Mouse (Mus musculus) CH12.LX (cell line): ENCODE results near the gene Stk10. TPM values are rescaled to one million over a fixed set of nuclear protein-coding genes. Genes with fewer than 3 reads are reported as not detected.

Experiments
- DNase-seq: peaks from one replicate; pipeline ENCODE4 v3.0.0-alpha.2; 2013; ENCODE audit errors: extremely low read depth
- H3K27ac ChIP-seq: 2 replicates; pipeline ENCODE4 v1.5.1; 2012; ENCODE audit warnings: low read depth, mild to moderate bottlenecking, control low read depth, moderate library complexity; ENCODE audit not compliant: insufficient read depth
- H3K27me3 ChIP-seq: replicated peaks from 2 replicates; pipeline ENCODE3; 2012; ENCODE audit warnings: inconsistent platforms
- H3K36me3 ChIP-seq, 2 experiments: replicated peaks in 1 of 2; 2 replicates each; pipeline versions ENCODE3 to v1.6.1; 2012; ENCODE audit warnings: inconsistent platforms in 1 of 2, low read length in 1 of 2, mild to moderate bottlenecking in 1 of 2, mixed read lengths in 1 of 2, moderate library complexity in 1 of 2; ENCODE audit not compliant: control insufficient read depth in 1 of 2, insufficient read depth in 1 of 2
- H3K4me1 ChIP-seq, 2 experiments: 2 replicates each; pipeline ENCODE4 v1.6.1; 2012; ENCODE audit warnings: inconsistent platforms in 1 of 2, moderate library complexity in 1 of 2; ENCODE audit not compliant: insufficient read depth in 2 of 2, control insufficient read depth in 1 of 2
- H3K4me2 ChIP-seq: 2 replicates; pipeline ENCODE4 v1.6.1; 2012; ENCODE audit warnings: low read depth, mild to moderate bottlenecking, control low read depth; ENCODE audit not compliant: poor library complexity, insufficient read depth, severe bottlenecking
- H3K4me3 ChIP-seq, 3 experiments: fragments of 150-350 bp in 1 of 3; sonication (generic) in 1 of 3; replicated peaks in 1 of 3; 2 replicates each; pipeline versions ENCODE3 to v1.5.1; 2011 to 2012; ENCODE audit warnings: low read depth in 2 of 3, low read length in 2 of 3, mild to moderate bottlenecking in 2 of 3, moderate library complexity in 2 of 3, control low read depth in 1 of 3, improper control_type of control experiment in 1 of 3, inconsistent platforms in 1 of 3, mixed read lengths in 1 of 3; ENCODE audit not compliant: poor library complexity in 1 of 3
- H3K79me2 ChIP-seq: replicated peaks from 2 replicates; pipeline ENCODE4 v1.6.1; 2012; ENCODE audit warnings: mild to moderate bottlenecking, moderate library complexity; ENCODE audit not compliant: control insufficient read depth, poor library complexity, insufficient read depth, severe bottlenecking; ENCODE audit errors: extremely low read depth
- H3K9ac ChIP-seq: 2 replicates; pipeline ENCODE4 v1.6.1; 2012; ENCODE audit warnings: low read depth, mild to moderate bottlenecking, control low read depth, moderate library complexity; ENCODE audit not compliant: insufficient read depth
- H3K9me3 ChIP-seq: replicated peaks from 2 replicates; pipeline ENCODE3; 2012; ENCODE audit warnings: low read length, inconsistent platforms, mixed read lengths
- BHLHE40 ChIP-seq: IDR thresholded peaks from 2 replicates; pipeline ENCODE4 v1.6.1; 2011; ENCODE audit warnings: mild to moderate bottlenecking, low read depth, low read length, improper control_type of control experiment
- E2F4 ChIP-seq: IDR thresholded peaks from 2 replicates; pipeline ENCODE4 v1.6.1; 2011; ENCODE audit warnings: low read depth, low read length, improper control_type of control experiment; ENCODE audit not compliant: insufficient replicate concordance
- EP300 ChIP-seq: IDR thresholded peaks from 2 replicates; pipeline ENCODE4 v1.6.1; 2011; ENCODE audit warnings: low read length, improper control_type of control experiment
- GABPA ChIP-seq: IDR thresholded peaks from 2 replicates; pipeline ENCODE4 v1.6.1; 2012; ENCODE audit warnings: low read depth, low read length, improper control_type of control experiment, inconsistent platforms; ENCODE audit not compliant: insufficient replicate concordance
- IRF4 ChIP-seq: IDR thresholded peaks from 2 replicates; pipeline ENCODE4 v1.6.1; 2014; ENCODE audit warnings: low read depth, mild to moderate bottlenecking, inconsistent platforms, low read length, improper control_type of control experiment
- JUN ChIP-seq: IDR thresholded peaks from 2 replicates; pipeline ENCODE4 v1.6.1; 2011; ENCODE audit warnings: low read depth, mild to moderate bottlenecking, low read length, improper control_type of control experiment, moderate library complexity; ENCODE audit not compliant: insufficient read depth
- MAFK ChIP-seq: IDR thresholded peaks from 2 replicates; pipeline ENCODE4 v1.6.1; 2011; ENCODE audit warnings: low read length, improper control_type of control experiment; ENCODE audit not compliant: insufficient replicate concordance
- MAX ChIP-seq: IDR thresholded peaks from 2 replicates; pipeline ENCODE4 v1.6.1; 2011; ENCODE audit warnings: low read length, improper control_type of control experiment
- MEF2A ChIP-seq: IDR thresholded peaks from 2 replicates; pipeline ENCODE4 v1.6.1; 2014; ENCODE audit warnings: low read depth, mild to moderate bottlenecking, inconsistent platforms, low read length, improper control_type of control experiment, borderline replicate concordance
- MXI1 ChIP-seq: IDR thresholded peaks from 2 replicates; pipeline ENCODE4 v1.6.1; 2011; ENCODE audit warnings: mild to moderate bottlenecking, low read depth, low read length, improper control_type of control experiment
- MYC ChIP-seq: IDR thresholded peaks from 2 replicates; pipeline ENCODE4 v1.6.1; 2011; ENCODE audit warnings: low read depth, mild to moderate bottlenecking, improper control_type of control experiment, low read length
- NELFE ChIP-seq: IDR thresholded peaks from 2 replicates; pipeline ENCODE4 v1.6.1; 2011; ENCODE audit warnings: low read depth, low read length, improper control_type of control experiment
- PAX5 ChIP-seq: IDR thresholded peaks from 2 replicates; pipeline ENCODE4 v1.6.1; 2012; ENCODE audit warnings: low read length, inconsistent platforms, mixed read lengths
- RCOR1 ChIP-seq: conservative IDR thresholded peaks from 2 replicates; pipeline ENCODE4 v1.6.1; 2012; ENCODE audit warnings: low read depth, mild to moderate bottlenecking, inconsistent platforms, low read length, improper control_type of control experiment
- TBP ChIP-seq: conservative IDR thresholded peaks from 2 replicates; pipeline ENCODE4 v1.6.1; 2011; ENCODE audit warnings: low read depth, low read length, improper control_type of control experiment
- UBTF ChIP-seq: IDR thresholded peaks from 2 replicates; pipeline ENCODE4 v1.6.1; 2012; ENCODE audit warnings: low read depth, mild to moderate bottlenecking, inconsistent platforms, low read length, improper control_type of control experiment, moderate library complexity
- USF1 ChIP-seq: IDR thresholded peaks from 2 replicates; pipeline ENCODE4 v1.6.1; 2014; ENCODE audit warnings: low read depth, mild to moderate bottlenecking, inconsistent platforms, low read length, improper control_type of control experiment
- USF2 ChIP-seq: conservative IDR thresholded peaks from 2 replicates; pipeline ENCODE4 v1.6.1; 2011; ENCODE audit warnings: low read depth, low read length, improper control_type of control experiment
- ZMIZ1 ChIP-seq: IDR thresholded peaks from 2 replicates; pipeline ENCODE4 v1.6.1; 2012; ENCODE audit warnings: low read depth, mild to moderate bottlenecking, inconsistent platforms, low read length, improper control_type of control experiment
- dilution Hi-C: fragments of 300-500 bp; cut with MboI; formaldehyde crosslinking; loops from 2 replicates; pipeline ENCODE4 v1.14.3; 2020; ENCODE audit warnings: low sequenced_read_pairs; ENCODE audit not compliant: extremely low pct_unique_long_range_greater_than_20kb, extremely low pct_ligation_motif_present
- in situ Hi-C: fragments of 300-500 bp; cut with MboI; formaldehyde crosslinking; loops from 3 replicates; pipeline ENCODE4 v1.14.3; 2019; ENCODE audit warnings: low sequenced_read_pairs, low pct_ligation_motif_present, low pct_unique_long_range_greater_than_20kb, mixed read lengths
- polyA plus RNA-seq: library from polyadenylated mRNA; unstranded; fragments of >175 nt; gene quantifications from 2 replicates; pipeline ENCODE4 v1.2.1, GENCODE M21; 2012; ENCODE audit warnings: low read depth; ENCODE audit not compliant: insufficient read length
- total RNA-seq, 2 experiments: library from RNA; depleted of rRNA; stranded (reverse); fragments of 300-350 nt in 1 of 2; fragments of >200 nt in 1 of 2; gene quantifications; 2 replicates each; pipeline ENCODE4 v1.2.3; 2012 to 2014

Stk10 gene
- total and polyA plus RNA-seq, 3 experiments: 20.0 to 40.3 (median 23.2) TPM

GRCm38 (mm10) chr11:32568637-32569293 lies 35.7 kb downstream of the Stk10 start:
- TF ChIP-seq BHLHE40 (no peak), ZMIZ1 (no peak), JUN (no peak), UBTF (no peak), PAX5 (no peak), MAFK (no peak), NELFE (no peak), USF1 (no peak), TBP (no peak), USF2 (no peak), MYC (no peak), MXI1 (no peak), IRF4 (no peak), GABPA (no peak), RCOR1 (no peak)
- Histone ChIP-seq H3K27ac (no peak overlapping the region), H3K4me2 (no peak overlapping the region), H3K9me3 (no peaks in the 10 kb centered on the region), H3K79me2 (no peaks in the 10 kb centered on the region), H3K27me3 (no peaks in the 10 kb centered on the region), H3K4me1 (peaks cover 37 to 70% of the 10 kb centered on the region in 2 experiments), H3K36me3 (peaks cover 9 to 66% of the 10 kb centered on the region in 2 experiments), H3K9ac (no peak overlapping the region), H3K4me3 (no peak overlapping the region)
- DNase-seq: no peak
- dilution Hi-C loops: no loop called here
- in situ Hi-C loops: no loop called here

DNA sequence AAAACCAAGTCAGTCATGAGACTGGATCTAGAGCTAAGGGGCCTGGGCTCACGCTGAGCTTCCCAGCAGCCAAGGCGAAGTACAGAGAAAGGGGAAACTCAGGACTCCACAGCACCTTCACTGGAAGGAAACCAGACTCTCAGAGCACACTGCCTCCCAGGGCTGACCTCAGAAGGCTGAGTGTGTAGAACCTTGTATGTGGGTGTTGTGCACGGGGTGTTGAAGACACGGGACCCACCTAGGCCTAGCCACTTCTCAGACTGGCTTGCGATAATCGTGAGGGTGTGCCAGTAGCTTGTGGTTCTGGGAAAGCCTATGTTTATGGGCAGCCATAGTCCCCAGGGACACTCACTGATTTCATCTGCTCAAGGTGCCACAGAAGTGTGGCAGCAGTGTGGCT lies 38.0 kb downstream of the Stk10 start:
- dilution Hi-C loops: no loop called here
- Histone ChIP-seq H3K4me2 (no peak overlapping the region), H3K4me3 (no peak overlapping the region), H3K4me1 (peaks cover 16 to 51% of the 10 kb centered on the region in 2 experiments), H3K27ac (no peak overlapping the region), H3K27me3 (no peaks in the 10 kb centered on the region), H3K36me3 (peaks cover 9 to 87% of the 10 kb centered on the region in 2 experiments), H3K9me3 (no peaks in the 10 kb centered on the region), H3K9ac (no peak overlapping the region), H3K79me2 (no peaks in the 10 kb centered on the region)
- in situ Hi-C loops: no loop called here
- no peak for TF ChIP-seq E2F4
- no peak for TF ChIP-seq MAX
- no peak for TF ChIP-seq MEF2A
- TF ChIP-seq UBTF: no peak
- TF ChIP-seq JUN: no peak
- no peak for TF ChIP-seq EP300
- no peak for DNase-seq
